Mouse (Mus musculus) kidney, postnatal 10 days (tissue): Measurements from ENCODE around the gene Grid2.
A peak's percentile ranks its signal among the peaks of the same experiment; 100 is the strongest.

Experiments
- DNase-seq: peaks from one replicate; pipeline ENCODE4 v3.0.0; 2021; ENCODE audit warnings: mixed read lengths

Grid2 gene

DNA sequence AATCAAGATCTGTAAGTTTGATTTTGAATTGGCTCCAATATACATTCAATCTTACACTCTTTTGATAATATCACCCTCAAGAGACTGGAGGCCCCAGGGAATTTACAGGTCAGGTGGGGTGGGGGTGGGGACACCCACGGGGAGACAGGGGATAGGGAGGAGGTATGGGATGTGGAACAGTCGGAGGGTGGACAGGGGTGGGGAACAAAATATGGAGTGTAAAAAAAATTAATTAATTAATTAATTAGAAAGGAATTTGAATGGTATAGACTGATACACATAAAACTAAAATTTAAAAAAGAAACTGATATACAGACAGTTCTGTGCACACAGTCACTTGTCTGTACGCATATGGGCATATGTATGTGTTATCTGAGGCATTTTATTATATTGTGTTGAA lies 380.3 kb downstream of the Grid2 start:
- DNase-seq, result no peak

DNA sequence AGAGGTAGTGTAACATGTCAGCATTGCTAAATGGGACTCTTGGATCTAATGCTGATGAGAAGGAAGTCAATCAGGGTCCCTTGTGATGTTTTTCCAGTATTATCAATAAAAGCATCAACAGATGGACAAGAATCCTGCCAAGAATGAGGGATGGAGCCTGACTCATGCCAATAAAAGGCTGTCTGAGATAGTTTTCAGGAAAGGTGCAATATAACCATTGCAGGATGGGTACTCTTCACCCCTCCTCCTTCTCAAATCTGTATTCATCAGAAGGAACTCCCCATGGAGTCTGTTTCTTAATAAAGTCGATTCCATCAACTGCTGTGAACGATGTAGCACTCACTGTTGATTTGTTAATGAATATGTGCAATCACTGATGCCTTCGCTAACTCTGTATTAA lies 403.7 kb downstream of the Grid2 start:
- DNase-seq, result no peak

DNA sequence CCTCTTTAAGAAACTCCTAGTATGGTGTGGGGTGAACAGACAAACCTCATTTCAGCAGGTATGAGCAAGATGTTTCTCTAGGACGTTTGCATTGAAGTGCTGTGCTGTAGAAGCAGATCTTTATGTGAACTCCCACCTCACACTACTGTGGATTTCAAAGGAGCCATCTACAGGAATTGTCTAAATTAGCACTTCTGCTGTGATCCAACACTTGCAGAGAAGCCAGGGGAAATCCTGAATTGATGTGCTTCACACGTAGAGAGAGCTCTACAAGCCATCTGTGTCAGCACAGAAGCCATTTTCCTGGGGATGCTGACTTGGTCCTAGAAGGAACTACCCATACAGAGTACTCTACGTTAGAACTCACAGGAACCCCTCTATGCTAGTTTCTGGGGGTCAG lies 430.0 kb downstream of the Grid2 start:
- DNase-seq, result no peak

DNA sequence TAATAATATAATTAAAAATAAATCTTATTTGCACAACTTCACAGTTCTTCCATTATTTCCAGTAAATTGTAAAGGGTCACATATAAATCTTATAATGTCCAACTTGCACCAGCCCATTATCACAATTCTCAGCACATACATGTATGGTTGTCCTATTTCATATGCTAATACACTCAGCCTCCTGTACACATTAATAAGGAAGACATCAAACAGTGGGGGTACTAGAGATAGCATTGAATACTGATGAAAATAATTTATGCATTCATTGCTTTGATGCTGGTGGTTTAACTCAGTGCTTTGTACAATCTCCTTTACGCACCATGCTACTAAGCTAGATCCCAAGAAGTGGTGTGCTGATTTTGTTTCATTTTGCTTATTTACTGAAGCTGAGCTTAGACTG lies 446.0 kb downstream of the Grid2 start:
- DNase-seq, result no peak

DNA sequence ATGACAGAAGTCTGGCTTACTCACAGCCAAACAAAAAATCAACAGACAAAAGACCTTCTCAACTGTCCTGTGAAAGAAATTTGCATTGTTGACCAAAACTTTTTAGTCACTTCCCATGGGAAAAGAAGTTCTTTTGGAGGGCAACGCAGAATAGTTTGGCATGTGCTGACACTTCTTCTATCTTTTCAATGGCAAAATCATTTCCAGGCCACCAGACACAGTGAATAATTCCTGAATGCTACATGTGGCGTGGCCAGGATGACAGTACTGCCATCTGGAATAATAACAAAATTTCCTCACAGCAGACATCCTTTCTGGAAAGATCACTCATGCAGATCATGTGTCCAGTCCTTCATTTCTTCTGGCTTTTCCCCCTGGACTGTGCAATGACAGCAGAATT lies 478.1 kb downstream of the Grid2 start:
- DNase-seq, result no peak

DNA sequence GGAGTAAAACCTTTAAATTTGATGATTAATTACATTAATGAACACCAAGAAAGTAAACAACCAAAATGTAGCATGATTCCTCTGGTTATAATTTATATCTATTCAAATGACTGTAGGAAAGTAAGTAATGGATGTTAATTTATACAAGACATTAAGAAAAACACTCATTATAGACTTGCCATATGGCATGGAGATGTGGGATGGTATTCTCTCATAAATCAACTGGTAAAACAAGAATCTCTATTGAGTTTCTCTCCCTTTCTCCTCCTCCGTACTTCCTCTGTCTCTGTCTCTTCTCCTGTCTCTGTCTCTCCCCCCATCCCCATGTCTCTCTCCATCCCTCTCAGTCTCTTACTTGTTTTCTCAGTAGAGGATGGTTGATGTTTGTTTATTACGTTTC lies 506.9 kb downstream of the Grid2 start:
- DNase-seq, result no peak

DNA sequence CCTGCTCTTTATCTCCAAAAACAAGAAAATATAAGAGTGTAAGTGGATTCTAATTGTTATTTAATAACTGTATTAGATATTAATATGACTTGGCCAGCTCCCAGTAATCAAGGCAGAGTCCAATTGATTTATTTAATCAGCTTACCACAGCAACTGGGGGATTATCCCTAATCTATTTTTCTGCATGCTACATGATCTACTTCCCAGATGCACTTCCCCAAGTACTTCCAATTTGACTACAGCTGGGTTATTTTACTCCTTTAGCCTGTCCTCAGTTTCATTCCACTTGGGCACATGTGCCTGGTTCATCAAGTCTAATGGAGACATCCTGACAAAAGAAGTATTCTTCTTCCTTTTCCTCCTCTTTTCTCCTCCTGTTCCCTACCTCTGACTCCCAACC lies 539.0 kb downstream of the Grid2 start:
- no peak for DNase-seq

DNA sequence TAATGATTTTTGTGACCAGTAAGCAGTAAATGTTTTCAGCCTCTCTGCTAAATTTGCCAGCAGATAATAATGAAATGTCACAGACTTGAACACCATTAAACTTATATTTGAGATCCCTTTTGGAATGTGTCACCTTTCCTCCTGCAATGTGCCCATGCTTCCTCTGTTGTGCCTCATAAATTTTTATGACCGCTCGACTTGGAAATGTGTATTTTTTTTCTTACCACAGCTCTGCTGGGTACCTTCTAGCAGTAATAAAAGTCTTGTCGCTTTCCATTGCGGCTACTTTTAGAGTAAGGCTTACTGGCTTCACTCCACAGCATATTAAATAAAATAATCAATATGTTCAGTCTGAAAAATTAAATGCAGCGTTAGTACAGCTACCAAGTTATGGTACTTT lies 564.6 kb downstream of the Grid2 start:
- no peak for DNase-seq

DNA sequence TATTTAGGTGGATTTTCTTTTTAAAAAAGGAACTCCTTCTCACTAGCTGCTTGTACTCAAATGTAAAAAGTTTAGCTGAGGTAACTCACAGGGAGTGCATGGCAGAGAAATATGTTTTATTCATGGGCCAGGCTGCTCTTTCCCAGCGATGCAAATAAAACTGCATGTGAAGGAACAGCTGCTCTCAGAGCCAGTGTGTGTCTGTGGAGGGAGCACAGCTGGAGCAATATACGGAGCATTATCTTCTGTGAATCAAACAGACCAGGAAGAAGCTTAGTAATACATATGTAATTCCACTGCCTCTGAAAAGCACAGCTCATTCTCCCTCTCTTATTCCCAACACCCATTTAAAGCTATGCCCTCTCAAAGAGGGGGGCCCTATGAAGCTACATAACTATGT lies 607.0 kb downstream of the Grid2 start:
- no peak for DNase-seq

DNA sequence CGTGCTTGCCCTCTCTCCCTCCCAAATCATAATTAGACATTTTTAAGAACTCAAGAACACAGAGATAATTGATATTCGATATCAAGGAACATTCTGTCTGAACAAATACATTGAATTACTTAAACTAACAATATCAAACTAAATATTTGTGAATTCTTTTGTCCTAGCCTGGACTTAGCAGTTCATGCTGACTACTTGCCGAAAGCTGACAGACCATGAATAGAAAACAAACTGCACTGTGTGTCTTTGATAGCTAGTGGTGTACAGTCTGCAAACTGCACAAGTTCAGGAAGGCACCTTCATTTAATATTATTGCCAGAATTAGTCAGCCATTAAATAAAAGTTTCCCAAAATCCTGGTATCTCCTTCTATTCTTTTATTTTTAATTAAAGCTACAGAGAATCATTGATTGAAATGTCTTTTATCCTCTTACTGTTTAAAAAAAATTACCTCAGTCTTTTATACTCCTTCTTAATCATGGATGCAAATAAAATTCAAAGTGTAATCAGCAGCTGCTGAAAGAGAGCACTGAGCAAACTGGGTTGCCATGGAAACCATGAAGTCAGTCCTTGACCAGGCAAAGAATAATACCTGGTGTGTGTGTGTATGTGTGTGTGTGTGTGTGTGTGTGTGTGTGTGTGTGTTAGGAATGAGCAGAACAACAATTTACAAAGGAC lies 621.5 kb downstream of the Grid2 start:
- DNase-seq, result no peak

DNA sequence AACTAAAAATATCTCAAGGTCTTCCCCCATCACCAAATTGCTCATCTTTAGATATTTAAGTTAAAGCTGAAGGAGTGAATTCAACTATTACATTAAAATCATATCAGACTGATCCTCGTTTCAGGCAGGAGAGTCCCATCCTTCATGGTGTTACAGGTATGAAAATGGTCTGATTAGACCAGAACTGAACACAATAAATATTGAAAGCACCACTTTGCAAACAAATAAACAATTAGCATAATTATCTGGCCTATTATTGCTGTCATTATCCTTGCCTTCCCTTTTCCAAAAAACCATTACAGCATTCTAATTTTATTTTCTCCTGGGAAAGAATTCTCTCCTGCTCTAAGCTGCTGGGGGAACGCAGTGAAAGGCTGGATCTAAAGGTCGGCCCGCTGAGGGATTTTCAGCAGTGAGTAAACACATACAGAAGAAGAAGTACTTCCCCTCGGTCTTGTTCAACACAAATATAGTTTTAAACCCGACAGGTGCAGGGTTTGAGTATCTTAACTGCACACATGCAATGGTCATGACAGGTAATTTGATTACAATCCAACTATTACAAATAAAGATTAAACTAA lies 622.2 kb downstream of the Grid2 start:
- DNase-seq, result no peak

DNA sequence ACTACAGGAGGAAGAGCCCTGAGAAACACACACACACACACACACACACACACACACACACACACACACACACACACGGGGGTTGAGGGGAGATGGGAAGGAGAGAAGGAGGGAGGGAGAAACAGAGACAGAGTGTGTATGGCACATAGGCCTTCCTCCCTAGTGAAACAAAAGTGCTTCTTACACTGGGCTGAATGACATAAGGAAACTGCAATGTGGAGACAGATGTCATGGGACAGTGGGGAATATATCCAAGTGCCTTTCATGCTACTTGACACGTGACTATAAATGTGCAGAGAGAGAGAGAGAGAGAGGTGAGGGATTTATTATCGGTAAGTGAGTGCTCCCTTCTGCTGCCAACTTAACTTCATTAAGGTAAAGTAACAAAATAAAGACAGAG lies 639.0 kb downstream of the Grid2 start:
- no peak for DNase-seq

DNA sequence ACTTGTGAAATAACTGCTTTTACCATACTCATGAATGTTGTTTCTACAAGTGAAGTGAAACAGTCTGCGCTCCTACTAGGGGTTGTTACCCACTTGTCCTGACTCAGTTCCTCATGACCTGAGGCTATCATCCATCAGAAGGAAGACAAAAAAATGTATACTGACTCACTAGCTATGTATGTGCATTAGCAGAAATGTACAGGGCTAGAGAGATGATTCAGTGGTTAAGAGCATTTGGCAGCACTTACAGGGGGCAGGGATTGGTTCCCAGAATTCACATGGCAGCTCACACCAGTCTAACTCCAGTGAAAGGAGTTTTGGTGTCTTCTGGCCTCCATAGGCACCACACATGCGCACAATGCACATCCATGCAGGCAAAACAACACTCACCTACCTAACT lies 642.5 kb downstream of the Grid2 start:
- DNase-seq, result no peak

DNA sequence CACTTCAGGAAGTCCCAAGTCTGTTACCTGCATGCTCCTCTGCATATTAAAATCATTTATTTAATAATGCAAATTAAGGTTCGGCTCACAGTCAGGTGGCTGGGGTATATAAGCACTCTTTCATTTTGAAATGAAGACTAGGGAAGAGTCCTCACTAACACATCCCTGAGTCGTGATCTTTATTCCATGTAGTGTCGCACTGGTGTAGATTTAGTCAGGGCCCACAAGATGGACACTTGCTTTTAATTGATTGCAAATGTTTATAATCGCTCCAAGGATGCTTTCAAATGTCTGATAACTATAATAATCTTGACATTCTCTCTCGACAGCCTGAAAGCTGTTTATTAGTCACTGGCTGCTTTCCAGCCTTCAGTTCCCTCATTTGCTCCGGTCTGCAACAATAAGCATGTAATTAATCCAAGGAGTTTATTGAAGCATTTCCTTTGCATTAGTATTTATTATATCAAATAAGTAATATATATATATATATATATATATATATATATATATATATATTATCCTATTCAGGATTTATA lies 661.4 kb downstream of the Grid2 start:
- DNase-seq, result no peak

DNA sequence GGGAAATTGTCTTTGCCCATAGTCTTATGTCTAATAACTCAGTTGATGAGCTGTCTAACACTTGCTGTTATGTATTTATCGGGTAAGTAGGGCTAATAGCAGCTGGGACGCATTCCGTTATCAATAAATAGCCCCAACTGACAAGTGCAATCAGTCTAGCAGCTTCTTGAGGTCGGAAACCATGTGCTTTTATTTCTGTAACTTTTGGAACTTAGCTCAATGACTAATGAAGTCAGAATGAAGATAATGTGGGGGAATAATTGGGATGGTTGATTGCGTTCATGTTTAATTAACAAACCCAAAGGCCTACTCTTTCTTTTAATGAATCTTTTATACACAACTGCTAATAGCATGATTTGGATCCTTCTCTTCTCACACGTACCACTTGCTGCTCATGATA lies 666.3 kb downstream of the Grid2 start:
- no peak for DNase-seq

DNA sequence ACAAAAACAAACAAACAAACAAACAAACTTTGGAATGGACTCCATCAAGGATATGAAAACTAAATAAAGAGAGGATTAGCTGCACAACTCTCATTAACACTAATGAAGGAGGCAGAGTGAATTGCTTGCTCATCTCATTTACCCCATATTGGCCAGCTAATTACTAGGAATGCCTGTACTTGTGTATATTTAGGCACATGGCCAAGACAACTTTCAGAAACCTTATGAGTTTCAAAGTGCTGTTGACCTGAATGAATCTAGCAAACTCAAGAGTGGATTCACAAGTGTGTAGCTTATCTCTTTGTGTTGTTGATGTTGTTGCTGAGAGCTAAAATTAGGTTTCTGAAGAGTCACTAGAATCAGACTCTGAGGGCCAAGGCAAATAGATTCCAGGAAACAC lies 675.5 kb downstream of the Grid2 start:
- no peak for DNase-seq

DNA sequence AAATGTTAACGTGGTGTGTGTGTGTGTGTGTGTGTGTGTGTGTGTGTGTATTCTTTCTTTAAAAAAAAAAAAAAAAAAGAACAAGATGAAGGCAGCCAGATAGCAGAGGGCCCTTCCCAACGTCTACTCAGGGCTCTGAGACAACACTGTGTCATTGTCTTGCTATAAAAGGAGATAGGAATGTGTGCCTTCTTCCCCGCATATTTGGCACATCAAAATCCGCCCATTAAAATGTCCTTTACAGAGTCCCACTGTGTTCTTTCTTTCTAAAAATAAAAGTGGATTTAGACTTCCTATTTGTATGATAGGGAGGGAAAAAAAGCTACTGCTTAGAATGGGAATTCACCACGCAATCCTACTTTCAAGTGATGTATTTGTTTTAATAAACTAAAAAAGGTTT lies 691.0 kb downstream of the Grid2 start:
- DNase-seq, result peak; percentile 8

DNA sequence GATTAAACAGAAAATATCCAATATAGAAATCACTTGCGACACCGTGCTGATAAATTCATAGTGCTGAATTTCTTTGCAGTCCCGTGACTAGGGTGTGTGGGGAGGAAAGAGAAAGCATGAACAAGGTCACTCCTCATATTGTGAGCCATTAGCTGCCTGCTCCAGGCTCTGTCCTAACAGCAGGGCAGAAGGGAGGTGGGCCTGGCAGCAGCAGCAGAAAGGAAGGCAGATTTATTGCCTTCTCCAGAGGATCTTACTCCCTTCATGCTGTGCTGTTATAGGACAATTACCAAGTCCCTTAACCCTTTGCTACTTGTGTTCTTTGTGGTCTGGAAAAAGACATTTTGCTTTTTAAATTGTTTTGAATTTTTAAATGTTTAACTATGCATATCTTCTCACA lies 708.1 kb downstream of the Grid2 start:
- DNase-seq, result peak; percentile 3

DNA sequence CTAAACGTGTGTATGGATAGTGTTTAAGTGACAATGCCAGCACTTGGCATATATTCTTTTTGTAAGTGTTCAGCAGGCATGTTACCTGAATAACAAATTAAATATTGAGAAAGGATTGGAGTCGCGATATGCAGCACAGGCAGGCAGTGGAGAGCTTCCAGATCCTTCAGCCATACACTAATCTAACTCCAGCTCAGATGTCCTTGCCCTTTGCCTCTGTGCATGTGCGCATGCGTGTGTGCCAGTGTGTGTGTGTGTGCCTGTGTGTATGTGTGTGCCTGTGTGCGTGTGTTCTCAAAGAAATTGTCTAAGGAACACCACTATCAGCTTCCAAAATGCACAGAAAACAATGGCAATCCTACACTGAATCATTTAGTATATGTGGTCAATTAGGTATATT lies 708.6 kb downstream of the Grid2 start:
- DNase-seq, result no peak

DNA sequence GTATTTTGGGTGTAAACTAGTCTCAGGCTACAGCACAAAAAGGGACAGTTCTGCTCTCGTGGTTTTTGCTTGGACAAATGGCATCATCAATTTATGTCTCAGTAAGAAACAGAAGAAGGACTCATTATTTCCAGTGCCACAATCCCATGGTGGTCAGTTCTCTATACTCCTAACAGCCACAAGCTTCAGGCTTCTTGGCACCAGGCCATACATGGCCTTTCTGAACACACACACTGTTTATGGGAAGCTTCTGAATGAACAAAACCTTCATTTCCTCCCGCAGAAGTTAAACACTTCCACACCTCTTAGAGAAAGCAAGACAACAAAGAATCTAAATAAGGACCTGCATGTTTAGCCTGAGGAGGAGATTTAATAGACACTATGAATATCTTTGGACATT lies 709.1 kb downstream of the Grid2 start:
- DNase-seq, result peak; percentile 10

DNA sequence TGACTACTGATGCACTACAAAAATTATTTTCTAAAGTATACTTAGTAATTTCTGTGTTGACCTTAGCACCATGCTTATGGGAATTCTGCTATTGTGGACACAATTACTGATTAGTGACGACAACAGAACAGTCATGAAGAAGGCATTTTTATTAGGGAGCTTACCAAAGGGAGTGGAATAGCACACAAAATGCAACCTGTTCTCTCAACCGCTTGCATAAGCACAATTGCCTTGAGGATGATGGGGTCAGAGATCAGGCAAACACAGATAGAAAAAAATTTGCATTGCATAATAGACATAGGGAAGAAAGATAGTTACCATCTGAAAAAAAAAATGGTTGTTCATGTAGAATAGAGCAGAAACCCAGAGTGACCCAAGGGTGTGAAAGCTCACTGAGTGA lies 790.4 kb downstream of the Grid2 start:
- DNase-seq, result no peak

DNA sequence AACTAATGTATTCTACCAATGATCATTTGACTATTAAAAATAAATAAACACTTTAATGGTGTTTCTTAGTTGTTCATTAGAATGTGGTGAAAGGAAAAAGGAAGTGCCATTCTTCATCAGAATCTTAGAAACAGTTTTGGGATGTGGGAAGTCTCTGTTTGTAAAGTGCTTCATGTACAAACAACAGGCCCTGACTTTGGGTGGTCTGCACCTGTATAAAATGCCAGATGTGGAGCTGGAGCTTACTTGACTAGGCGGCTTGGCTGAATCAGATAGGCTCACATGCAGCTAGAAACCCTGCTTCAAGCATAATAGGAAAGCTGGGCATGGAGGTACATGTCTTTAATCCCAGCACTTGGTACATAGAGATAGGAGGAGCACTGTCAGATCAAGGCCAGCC lies 791.1 kb downstream of the Grid2 start:
- no peak for DNase-seq

DNA sequence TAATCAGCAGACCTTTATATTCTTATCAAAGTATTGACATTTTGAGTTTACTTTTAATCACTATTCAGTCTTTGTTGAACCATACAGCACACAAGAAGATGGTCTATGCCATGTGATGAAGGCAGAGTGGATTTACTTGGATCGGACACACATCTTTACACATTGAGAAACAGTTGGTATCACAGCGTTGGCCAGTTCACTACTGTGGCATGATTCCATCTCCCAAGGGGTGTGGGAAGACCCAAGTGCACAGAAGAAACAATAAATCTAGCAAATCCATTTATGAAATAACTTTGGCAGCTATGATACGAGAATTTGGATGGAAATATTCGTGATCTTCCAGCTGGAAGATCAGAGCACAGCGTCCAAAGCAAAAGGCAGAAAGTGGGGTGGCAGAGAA lies 792.3 kb downstream of the Grid2 start:
- no peak for DNase-seq

DNA sequence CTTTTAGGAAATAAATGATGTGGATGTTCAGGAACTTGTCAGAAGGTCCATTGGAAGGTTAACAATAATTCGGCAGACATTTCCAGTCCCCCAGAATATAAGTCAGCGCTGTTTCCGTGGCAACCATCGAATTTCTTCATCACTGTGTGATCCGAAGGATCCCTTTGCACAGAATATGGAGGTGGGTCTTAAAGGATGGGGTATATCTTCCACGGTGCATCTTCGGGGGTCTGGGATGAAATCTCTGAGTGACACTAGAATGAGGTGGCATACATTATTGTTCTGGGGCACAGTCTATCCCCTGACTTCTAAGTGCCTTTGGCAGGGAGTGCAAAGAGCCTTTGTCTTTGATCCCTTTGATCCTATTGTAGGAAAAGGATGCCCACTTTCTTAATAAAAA lies 808.2 kb downstream of the Grid2 start:
- DNase-seq, result no peak

DNA sequence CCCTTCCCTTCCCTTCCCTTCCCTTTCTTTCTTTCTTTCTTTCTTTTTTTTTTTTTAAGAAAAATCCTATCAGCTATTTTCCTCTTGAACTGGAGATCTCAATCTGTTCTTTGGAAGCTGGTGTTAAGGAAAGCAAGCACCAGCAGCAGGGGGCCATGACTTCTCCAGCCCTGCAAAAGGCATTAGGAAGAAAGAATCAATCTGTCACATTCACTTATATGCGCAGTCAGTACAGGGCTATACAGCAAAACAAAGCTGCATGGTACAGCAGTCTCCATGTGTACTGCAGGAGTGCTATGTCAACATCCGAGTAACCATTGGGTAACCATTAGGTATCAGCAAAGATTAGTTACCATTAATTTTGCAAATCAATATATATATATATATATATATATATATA lies 809.0 kb downstream of the Grid2 start:
- no peak for DNase-seq
